Mouse (Mus musculus) brain, embryonic 18.5 days (tissue): ENCODE results near the gene Dnase2a.

Experiments used
- DNase-seq: peaks from one replicate; pipeline ENCODE4 v3.0.0-alpha.2; 2012; ENCODE audit warnings: low read depth, low spot score

The Dnase2a gene

GRCm38 (mm10) chr8:84908421-84909161 lies at the start of gene Dnase2a:
Gene Dnase2a (plus strand): TSS chr8:84908560.
- DNase-seq = peak; percentile 57

DNA sequence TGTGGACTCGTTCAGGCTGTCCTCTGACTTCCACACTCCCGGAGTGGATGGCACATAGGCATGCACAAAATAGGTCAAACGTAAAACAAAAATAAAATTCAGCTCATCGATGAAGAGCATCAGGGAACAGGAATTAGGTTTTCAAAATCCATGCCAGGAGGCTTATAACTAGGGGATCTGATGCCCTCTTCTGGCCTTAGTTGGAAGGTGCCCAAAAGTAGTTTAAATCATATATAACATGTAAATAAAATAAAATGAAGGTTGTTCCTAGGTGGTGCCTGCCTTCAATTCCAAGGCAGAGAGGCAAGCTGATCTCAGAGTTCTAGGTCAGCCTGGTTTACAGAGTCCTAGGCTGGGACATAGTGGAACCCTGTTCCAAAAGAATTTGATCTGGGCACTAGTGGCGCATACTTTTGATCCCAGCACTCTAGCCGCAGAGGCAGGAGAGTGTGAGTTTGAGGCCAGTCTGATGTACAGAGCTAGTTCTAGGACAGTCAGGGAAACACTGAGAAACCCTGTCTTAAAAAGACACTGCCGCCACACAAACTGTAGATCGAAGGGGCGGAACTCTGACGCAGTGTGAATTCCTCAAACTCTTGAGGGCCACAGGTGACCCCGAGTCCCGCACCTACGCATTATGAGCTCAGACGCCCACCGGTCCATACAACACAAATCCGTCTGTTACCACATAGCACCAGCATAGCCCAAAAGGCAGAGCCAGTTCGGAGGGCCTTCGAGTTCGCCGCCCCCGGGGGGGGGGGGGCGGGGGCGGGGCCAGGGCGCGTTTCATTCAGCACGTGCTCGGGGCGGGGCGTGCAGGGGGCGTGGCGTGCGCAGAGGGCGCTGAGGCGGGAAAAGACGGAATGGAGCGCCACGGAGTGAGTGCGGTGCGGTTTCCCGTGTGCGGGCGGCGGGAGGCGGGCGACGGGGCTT lies 36.7 kb upstream of the Dnase2a start, which contains the start of gene Syce2:
Syce2 (plus strand) TSS at position 736 of the 933 bp plus-strand sequence.
- DNase-seq = no peak

GRCm38 (mm10) chr8:84872309-84872965 lies 35.9 kb upstream of the Dnase2a start:
- DNase-seq = no peak

- no peak for DNase-seq
These were observed 35.3 kb upstream of the Dnase2a start for GRCm38 (mm10) chr8:84873016-84873415.

DNA sequence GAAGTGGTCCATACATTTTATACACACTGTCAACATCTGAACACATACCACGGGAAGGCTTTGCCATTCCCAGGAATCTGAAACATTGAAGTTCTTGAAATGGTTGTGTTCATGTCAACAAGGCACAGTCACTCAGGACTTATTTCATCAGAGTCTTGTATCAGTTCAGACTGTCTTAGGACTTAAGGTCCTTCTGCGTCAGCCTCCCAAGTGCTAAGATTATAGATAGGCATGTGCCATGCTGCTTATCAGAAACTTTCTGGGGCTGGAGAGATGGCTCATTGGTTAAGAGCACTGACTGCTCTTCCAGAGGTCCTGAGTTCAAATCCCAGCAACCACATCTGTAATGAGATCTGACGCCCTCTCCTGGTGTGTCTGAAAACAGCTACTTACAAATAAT lies 34.0 kb upstream of the Dnase2a start:
- no peak for DNase-seq

DNA sequence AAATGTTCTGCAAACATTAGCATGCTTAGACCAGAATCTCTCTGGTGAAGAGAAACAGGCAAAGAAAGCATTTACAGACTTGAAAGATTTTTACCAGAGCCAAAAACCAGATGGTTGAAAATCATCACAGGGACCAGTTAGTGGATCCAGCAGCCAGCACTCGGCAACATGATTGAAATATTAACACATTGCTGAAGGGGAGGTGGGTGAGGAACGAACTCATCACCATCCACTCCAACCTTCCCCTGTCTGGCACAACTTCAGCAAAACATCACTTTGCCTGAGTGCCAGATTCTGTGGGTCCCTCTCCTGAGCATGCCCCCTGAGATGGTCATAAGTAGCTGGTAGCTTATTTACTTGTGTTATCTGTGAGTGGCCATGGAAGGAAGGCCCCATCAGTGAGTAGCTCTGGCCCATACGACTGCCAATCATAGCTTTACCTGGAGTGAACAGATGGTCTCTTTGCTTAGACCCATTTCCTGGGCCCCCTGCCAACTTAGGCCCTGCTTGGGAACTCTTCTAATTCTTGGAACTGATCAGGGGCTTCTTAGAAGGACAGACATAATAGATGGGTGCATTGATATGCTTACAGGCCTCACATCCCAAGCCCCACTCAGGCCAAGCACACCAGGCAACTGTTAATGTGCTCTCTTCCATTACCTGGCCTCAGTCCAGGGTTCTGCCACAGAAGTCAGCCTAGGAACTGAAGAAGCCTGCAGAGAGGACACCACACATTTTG lies 30.9 kb upstream of the Dnase2a start:
- DNase-seq = no peak

- DNase-seq = no peak
These were observed 29.4 kb upstream of the Dnase2a start for GRCm38 (mm10) chr8:84878915-84879314.

DNA sequence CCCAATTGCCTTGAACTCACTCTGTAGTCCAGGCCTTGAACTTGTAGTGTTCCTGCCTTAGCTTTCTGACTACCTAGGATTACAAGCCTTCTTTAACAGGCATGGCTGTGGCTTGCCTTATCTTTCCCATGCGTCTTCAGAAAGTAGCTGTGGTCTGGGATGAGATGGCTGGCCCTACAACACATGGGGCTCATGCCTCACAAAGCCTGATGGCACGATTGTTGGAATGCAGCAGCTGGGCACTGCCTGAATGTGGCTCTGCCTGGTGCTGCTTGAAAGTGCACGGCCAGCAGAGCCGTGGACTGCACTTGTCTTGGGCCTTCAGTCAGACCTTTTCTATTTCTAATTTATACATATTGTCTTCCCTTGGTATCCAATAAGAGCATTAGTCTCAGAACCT lies 23.6 kb upstream of the Dnase2a start:
- DNase-seq = no peak

DNA sequence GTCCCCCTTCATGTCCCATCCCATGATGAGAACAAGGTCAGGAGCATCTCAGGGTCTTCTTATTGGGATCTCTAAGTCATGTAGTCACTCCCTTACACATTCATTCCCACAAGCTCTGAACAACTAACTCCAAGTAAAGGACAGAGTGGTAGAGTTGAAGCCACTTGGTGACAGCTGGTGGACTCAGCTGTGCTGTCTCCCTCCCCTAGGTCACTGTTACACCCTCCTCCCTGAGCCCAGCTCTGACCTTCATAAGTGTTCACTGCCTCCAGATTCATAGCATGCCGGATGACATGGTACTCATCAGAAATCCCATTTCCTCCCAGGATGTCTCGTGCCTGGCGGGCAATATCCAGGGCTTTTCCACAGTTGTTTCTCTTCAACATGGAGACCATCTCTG lies 20.1 kb upstream of the Dnase2a start:
- DNase-seq = no peak

DNA sequence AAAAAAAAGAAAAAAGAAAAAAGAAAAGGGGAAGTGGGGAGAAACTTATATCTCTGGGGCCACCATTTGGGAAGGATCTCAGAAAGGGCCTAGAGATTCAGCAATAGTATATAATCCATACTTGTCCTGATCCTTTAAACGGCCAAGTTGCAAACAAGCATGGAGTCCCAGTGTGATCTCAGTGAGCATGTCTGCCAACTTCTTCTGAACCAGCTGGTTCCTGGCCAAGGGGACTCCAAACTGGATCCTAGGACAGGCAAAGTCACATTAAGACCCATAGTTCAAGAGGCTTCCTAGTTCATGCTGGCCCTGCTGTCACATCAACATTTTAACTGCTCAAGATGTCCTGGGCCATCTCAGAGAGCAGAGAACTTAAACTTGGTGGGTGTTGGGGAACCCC lies 19.2 kb upstream of the Dnase2a start:
- no peak for DNase-seq

GRCm38 (mm10) chr8:84892993-84893708 lies 15.2 kb upstream of the Dnase2a start:
- DNase-seq = no peak

- DNase-seq = peak; percentile 94
These were observed 14.6 kb upstream of the Dnase2a start, which contains the start of gene Gcdh for GRCm38 (mm10) chr8:84893709-84894134. Gene Gcdh (minus strand): TSS chr8:84893921.

- DNase-seq = no peak
These were observed 12.4 kb upstream of the Dnase2a start for GRCm38 (mm10) chr8:84895963-84896362.

GRCm38 (mm10) chr8:84901071-84901470 lies 7.3 kb upstream of the Dnase2a start:
- no peak for DNase-seq

DNA sequence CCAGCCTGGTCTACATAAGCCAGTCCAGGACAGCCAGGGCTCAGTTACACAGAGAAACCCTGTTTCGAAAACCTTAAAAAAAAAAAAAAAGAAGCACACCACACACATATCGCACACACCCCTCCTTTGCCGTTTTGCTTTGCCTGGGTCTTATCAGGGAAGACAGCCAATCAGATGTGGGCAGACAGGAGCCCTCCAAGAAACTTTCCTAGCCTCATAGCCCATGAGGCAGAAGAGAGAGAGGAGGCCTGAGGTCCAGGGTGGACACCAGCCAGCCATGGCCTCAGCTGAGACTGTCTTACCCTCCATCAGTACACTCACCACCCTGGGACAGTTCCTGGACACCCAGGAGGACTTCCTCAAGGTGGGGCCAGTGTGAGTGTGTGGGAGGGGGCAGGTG lies 6.6 kb upstream of the Dnase2a start, which contains the start of gene Klf1:
Klf1 (plus strand) TSS at position 177 of the 400 bp plus-strand sequence.
- no peak for DNase-seq

DNA sequence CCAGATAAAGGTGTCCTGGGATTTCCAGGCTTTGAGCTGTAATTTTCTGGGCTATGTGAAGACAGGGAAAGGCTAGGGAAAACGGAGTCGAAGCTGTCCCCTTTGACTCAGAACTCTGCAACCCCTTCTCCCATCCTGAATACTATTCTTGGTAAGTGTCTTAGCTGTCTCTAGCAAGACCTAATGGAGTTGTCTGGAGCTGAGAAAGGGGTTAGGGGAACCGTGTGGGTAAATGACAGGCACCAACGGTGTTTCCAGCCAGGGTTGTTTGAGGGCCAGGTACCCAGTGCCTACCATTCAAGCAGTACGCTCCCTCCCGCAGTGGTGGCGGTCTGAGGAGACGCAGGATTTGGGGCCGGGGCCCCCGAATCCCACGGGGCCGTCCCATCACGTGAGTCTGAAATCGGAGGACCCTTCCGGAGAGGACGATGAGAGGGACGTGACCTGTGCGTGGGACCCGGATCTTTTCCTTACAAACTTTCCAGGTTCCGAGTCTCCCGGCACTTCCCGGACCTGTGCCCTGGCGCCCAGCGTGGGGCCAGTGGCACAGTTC lies 5.9 kb upstream of the Dnase2a start:
- DNase-seq = no peak

DNA sequence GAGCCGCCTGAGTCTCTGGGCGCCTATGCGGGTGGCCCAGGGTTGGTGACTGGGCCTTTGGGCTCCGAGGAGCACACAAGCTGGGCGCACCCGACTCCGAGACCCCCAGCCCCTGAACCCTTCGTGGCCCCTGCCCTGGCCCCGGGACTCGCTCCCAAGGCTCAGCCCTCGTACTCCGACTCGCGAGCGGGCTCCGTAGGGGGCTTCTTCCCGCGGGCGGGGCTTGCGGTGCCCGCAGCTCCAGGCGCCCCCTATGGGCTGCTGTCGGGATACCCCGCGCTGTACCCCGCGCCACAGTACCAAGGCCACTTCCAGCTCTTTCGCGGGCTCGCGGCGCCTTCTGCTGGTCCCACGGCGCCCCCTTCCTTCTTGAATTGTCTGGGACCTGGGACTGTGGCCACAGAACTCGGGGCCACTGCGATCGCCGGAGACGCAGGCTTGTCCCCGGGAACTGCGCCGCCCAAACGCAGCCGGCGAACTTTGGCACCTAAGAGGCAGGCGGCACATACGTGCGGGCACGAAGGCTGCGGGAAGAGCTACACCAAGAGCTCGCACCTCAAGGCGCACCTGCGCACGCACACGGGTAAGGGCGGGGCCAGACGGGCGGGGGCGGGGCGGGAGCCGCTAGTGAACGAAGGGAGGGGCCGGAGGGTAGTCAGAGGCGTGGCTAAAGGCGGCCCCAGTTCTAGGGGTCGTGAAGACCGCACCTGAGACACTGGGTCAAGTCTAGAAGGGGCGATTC lies 5.3 kb upstream of the Dnase2a start:
- peak; percentile 47 for DNase-seq

GRCm38 (mm10) chr8:84904351-84904750 lies 4.0 kb upstream of the Dnase2a start:
- DNase-seq = no peak

DNA sequence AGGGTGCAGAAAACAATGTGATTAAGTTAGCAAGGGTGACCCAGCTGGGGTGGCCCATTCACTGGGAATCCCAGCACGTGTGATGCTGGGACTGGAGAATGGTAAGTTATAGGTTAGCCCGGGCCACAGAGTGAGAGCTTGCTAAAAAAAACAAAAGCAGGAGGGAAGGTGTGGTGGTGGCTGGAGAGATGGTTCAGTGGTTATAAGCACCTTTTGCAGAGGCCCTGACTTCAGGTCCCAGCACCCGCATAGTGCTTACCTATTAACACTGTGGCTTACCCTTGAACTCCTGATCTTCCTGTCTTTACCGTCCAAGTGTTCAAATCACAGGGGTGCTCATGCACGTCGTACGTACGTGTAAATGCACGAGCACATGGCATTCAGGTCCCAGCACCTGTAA lies 1.3 kb upstream of the Dnase2a start:
- DNase-seq = no peak
